Mouse (Mus musculus) intestine, embryonic 16.5 days (tissue): ENCODE measurements around the gene Gm11757. TPM values are rescaled to one million over a fixed set of nuclear protein-coding genes. Genes with fewer than 3 reads are reported as not detected.
"Not testable (repeated sequence)": the region's sequence is repeated elsewhere in the genome, so short reads cannot be mapped to it uniquely, and the experiment has no call there.

ENCODE experiments used
- ATAC-seq: fragments of 200-750 bp; cut with Nextera tagmentation; 2 replicates; pipeline ENCODE4 v1.8.0; 2017; ENCODE audit warnings: moderate TSS enrichment, moderate library complexity
- H3K27ac ChIP-seq: fragments of 300-500 bp; sonication (generic); 2 replicates; pipeline ENCODE4 v1.5.1; 2014; ENCODE audit warnings: mild to moderate bottlenecking, low read length
- H3K27me3 ChIP-seq: fragments of 300-500 bp; sonication (generic); replicated peaks from 2 replicates; pipeline ENCODE4 v1.6.1; 2014; ENCODE audit warnings: low read length, control low read depth, mixed read lengths; ENCODE audit not compliant: control insufficient read depth, insufficient read depth
- H3K36me3 ChIP-seq: fragments of 300-500 bp; sonication (generic); 2 replicates; pipeline ENCODE4 v1.6.1; 2014; ENCODE audit warnings: low read length, control low read depth; ENCODE audit not compliant: control insufficient read depth, insufficient read depth
- H3K4me1 ChIP-seq: fragments of 300-500 bp; sonication (generic); 2 replicates; pipeline ENCODE4 v1.6.1; 2014; ENCODE audit warnings: low read length, control low read depth, mixed read lengths; ENCODE audit not compliant: control insufficient read depth, insufficient read depth
- H3K4me2 ChIP-seq: fragments of 300-500 bp; sonication (generic); 2 replicates; pipeline ENCODE4 v1.6.1; 2014; ENCODE audit warnings: low read depth, low read length, control low read depth
- H3K4me3 ChIP-seq: fragments of 300-500 bp; sonication (generic); 2 replicates; pipeline ENCODE4 v1.5.1; 2014; ENCODE audit warnings: mild to moderate bottlenecking, low read length
- H3K9ac ChIP-seq: fragments of 300-500 bp; sonication (generic); 2 replicates; pipeline ENCODE4 v1.6.1; 2014; ENCODE audit warnings: low read depth, low read length
- H3K9me3 ChIP-seq: fragments of 300-500 bp; sonication (generic); 2 replicates; pipeline ENCODE4 v1.6.1; 2016; ENCODE audit warnings: low read length, control low read depth; ENCODE audit not compliant: control insufficient read depth
- WGBS: fragments of 180-500 bp; shearing (Covaris S2); extraction: QIAGEN DNeasy Blood & Tissue Kit; methylation state at CpG from one replicate; pipeline ENCODE4 v1.1.7; 2014; 5-methylcytosine and 5-hydroxymethylcytosine counted together
- polyA plus RNA-seq: library from polyadenylated mRNA; unstranded; fragments of >200 nt; fragmentation: Nextera tagmentation; extraction: Ambion mirVana; gene quantifications from 2 replicates; pipeline ENCODE4 v1.2.1, GENCODE M21; 2015

Gene Gm11757
- not detected in 2 replicates for polyA plus RNA-seq

GRCm38 (mm10) chr4:73891012-73891411, at the start of gene Gm11757:
Gm11757 (minus strand) TSS chr4:73891112.
- WGBS, result no CpG with 5 or more reads among the region's 4 CpGs

GRCm38 (mm10) chr4:73920660-73921059, 29.7 kb upstream of the Gm11757 start, which contains the start of gene Gm11756:
Gm11756 (minus strand) TSS chr4:73920760.
- H3K9ac ChIP-seq, H3K4me1 ChIP-seq, ATAC-seq, H3K36me3 ChIP-seq, H3K27me3 ChIP-seq, H3K9me3 ChIP-seq, H3K27ac ChIP-seq, H3K4me2 ChIP-seq, H3K4me3 ChIP-seq: not testable (repeated sequence)
- WGBS, result 87% methylated on average over 6 of the region's 6 CpGs

More at GRCm38 (mm10) chr4:73891012-73891411, at the start of gene Gm11757:
- not testable (repeated sequence) for H3K4me2 ChIP-seq, H3K4me3 ChIP-seq, H3K4me1 ChIP-seq, H3K9ac ChIP-seq, H3K9me3 ChIP-seq, ATAC-seq, H3K27ac ChIP-seq, H3K36me3 ChIP-seq, H3K27me3 ChIP-seq

- not testable (repeated sequence) for H3K36me3 ChIP-seq, H3K27ac ChIP-seq, H3K4me1 ChIP-seq, H3K9ac ChIP-seq, H3K27me3 ChIP-seq, H3K4me3 ChIP-seq, H3K9me3 ChIP-seq, H3K4me2 ChIP-seq, ATAC-seq
- no CpG with 5 or more reads among the region's 4 CpGs for WGBS
These were observed 14.9 kb upstream of the Gm11757 start, which contains the start of gene Gm13871 for GRCm38 (mm10) chr4:73905853-73906252. Gm13871 (minus strand) TSS chr4:73905953.

- not testable (repeated sequence) for H3K27ac ChIP-seq, H3K4me2 ChIP-seq, ATAC-seq, H3K9me3 ChIP-seq, H3K9ac ChIP-seq, H3K36me3 ChIP-seq, H3K4me1 ChIP-seq, H3K27me3 ChIP-seq, H3K4me3 ChIP-seq
- WGBS, result no CpG with 5 or more reads among the region's 4 CpGs
These were observed 14.7 kb downstream of the Gm11757 start, which contains the start of gene Gm11758 for GRCm38 (mm10) chr4:73876166-73876565. Gm11758 (minus strand) TSS chr4:73876266.

Other genes with a start within 250 kb of the Gm11757 start
- gene Gm11239, start 222.8 kb downstream of the Gm11757 start, polyA plus RNA-seq, result not detected in 2 replicates
- not detected in 2 replicates for gene Gm428, start 207.6 kb downstream of the Gm11757 start, polyA plus RNA-seq
- 4.1 and 4.5 TPM in 2 replicates for gene Rasef, start 100.1 kb downstream of the Gm11757 start, polyA plus RNA-seq
- not detected in 2 replicates for gene Gm11758, start 14.8 kb downstream of the Gm11757 start, polyA plus RNA-seq
- gene Gm13871, start 14.8 kb upstream of the Gm11757 start, polyA plus RNA-seq, result not detected in 2 replicates
- not detected in 2 replicates for gene Gm11756, start 29.6 kb upstream of the Gm11757 start, polyA plus RNA-seq
- gene 2310002L09Rik, start 59.7 kb upstream of the Gm11757 start, polyA plus RNA-seq, result not detected in 2 replicates
- 0.35 and 0.49 TPM in 2 replicates for gene Frmd3, start 122.3 kb upstream of the Gm11757 start, polyA plus RNA-seq